Mouse (Mus musculus): Measurements from ENCODE around the gene Il9r.

The Il9r gene

DNA sequence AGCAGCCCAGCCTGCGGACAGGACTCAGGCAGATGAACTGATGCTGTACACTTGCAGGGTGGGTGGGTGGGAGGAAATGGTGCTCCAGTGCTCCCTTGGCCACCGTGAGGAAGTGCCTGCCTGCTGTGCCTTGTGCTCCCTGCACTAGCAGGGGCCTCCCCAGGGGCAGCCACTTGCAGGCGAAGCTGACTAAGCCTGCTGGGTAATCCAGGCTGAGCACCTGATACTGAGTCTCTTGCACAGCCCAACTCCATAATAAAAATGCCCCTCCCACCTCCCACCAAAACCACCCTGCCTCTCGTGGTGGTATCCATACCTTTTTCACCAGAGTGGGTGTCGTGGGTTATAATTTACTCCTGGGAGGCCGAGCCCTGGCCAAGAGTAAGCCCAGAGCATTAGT, 849 bp downstream of the Il9r start:
- DNase-seq (ENCODE audit: low read depth, low spot score) = no peak

DNA sequence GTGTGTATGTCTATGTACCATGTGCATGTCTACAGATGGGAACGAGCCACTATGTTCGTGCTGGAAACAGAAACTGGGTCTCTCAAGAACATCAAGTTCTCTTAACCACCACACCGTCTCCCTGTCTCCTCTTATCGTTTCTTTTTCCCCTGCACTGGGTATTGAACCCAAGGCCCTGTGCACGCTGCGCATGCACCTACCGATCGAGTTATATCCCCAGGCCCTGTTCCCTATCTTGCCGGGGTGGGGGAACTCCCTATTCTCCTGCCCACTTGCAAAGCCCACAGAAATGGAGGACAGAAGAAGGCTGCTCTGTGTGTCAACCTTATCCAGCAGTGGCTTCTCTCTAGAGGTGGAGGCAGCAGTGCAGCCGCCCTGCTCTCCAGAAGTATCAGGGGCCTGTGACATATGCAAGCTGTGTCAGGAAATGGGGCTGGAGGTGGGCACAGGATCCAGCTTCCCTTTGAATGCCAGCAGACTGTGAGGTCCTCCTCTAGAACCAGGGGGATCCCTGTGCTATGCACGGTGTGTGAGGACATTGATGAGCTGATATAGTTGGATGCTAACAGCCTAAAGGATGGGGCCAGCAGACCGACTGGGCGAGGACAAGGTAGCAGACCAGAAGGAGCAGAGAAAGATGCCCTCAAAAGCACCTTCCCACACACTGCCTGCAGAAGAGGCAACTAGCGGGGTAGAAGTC, 1.7 kb downstream of the Il9r start:
- DNase-seq (ENCODE audit: low read depth, low spot score) = no peak

DNA sequence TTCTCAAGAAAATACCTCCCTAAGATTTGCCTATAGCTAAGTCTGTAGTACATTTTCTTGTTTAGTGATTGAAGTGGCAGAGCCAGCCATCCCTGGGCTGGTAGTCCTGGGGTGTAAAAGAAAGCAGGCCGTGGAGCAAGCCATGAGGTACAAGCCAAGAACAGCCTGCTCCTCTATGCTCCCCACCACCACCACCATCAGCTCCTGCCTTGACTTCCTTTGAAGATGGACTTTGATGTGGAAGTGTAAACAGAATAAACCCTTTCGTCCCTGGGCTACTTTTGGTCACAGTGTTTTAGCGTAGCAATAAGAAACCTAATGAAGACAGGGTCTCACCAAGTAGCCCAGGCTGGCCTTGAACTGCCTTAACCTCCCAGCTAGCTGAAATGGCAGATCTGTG, 2.3 kb downstream of the Il9r start:
- DNase-seq (ENCODE audit: low read depth, low spot score) = no peak

DNA sequence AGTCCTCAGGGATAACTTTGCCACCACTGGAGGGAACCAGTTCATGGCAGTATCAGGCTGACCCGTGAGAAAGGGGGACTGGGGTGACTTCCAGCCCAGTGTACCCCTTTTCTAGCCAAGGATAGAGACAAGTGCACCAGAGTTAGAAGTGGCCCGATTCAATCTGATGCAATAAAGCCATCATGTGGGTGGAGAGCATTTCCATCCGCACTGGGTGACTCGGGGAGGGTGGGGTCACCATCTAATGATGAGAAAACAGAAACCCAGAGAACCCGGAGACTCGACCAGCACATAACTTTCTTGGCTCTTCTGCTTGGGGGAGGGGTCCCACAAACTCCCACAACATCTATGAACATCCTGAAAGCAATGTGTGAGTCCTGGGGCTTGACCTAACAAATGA, 3.4 kb downstream of the Il9r start:
- DNase-seq (ENCODE audit: low read depth, low spot score) = no peak

DNA sequence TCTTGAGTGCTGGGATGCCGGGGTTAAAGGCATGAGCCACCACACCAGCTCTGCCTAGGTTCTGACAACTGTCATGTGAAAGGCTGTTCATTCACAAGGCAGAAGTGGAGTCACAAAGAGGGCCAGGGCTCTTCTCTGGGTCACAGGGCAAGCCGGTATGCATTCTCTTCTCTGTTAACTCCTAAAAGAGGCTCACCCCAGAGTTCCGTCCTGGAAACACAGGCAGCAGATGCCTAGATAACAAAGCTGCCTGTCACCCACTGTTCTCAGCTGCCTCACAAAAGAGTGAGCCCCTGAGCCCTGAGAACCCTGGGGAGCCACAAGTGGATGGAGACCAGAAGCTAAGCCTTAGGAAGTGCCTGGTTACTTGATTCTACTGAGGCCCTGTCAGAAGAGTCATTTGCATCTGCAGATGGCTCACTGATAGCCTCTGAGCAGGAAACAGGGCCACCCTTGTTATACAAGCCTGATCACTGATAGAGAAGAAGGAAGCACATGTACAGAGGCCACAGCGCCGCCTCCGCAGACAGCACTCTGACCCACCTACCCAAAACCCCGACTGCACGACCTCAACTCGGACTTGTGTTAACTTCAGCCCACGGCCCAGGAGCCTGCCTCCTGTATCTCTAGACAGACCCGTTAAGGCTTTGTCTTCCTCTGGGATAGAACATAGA, 4.1 kb downstream of the Il9r start:
- no peak for DNase-seq (ENCODE audit: low read depth, low spot score)

DNA sequence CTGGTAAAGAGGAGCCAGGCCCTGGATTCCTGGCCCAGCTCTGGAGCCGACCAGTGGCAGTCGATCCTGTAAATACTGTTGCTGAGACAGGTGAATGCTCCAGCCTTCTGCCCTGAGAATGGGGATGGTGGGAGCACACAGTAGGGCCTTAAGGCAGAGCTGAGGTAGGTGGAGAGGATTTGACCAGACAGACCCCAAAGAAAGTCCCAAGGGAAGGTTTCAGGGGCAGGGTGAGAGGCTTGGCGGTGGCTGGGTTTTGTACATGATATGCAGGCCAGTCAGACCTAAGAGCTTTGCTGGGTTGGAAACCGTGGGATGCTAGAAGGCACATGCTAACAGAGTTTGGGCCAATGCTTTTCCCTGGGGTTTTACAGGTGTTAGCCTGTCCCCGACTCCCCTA, 5.5 kb downstream of the Il9r start:
- no peak for DNase-seq (ENCODE audit: low read depth, low spot score)

DNA sequence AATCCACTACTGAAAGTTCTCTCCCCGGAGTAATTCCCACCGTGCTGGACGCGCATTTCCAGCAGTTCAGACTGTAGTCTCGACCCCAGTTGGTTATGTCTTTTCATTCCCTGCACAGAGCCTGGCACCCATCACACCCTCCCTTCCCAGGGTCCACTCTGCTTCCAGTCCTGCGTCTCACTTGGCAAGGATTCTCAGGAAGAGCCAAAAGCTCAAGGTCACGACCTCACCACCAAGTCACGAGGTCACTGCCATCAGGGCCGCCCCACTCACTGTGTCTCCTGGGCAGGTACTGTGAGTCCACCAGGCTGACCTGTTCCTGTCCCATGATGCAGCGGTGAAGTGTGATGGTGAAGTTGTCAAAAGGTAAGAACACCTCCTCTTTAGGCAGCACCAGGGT, 6.0 kb downstream of the Il9r start:
- DNase-seq (ENCODE audit: low read depth, low spot score) = no peak

DNA sequence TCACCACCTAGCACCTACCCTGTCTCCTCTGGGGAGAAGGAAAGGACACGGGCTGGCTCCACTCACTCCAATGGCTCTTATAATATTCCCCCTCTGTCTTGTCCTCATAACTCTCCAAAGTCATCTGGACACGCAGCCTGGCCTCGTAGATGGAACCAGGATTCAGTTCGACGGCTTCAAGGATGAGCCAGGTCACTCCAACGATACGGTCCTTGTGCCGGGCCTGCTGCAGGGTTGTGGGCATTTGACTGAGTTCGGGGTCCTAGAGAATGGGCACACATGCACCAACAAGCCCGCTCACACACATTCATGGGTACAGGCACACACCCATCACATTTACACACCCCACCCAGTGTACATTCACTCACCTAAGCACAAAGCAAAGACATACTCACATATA, 6.9 kb downstream of the Il9r start:
- no peak for DNase-seq (ENCODE audit: low read depth, low spot score)

DNA sequence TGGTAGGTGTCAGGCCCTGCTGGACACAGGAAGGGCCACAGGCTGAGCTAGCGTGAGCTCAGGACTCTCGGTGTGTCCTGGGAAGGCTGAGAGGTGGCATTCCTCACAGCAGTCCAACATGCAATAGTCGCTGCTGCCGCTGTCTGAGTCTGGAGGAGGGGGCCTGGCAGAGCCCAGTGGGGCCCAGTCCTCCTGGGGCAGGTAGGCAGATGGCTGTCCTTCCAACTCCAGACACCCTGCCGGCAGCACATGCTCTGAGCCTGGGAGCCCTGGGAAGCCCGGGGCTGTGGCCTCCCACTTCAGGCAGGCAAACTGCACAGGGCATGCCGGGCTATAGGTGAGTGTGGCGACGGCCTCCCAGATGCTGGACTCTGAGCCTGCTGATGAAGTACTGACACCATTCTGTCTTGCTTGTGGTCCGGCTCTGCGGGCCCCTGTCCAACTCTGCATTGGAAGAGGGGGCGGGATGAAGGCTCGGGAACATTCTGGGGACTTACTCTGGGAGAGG, 9.4 kb downstream of the Il9r start:
- no peak for DNase-seq (ENCODE audit: low read depth, low spot score)

DNA sequence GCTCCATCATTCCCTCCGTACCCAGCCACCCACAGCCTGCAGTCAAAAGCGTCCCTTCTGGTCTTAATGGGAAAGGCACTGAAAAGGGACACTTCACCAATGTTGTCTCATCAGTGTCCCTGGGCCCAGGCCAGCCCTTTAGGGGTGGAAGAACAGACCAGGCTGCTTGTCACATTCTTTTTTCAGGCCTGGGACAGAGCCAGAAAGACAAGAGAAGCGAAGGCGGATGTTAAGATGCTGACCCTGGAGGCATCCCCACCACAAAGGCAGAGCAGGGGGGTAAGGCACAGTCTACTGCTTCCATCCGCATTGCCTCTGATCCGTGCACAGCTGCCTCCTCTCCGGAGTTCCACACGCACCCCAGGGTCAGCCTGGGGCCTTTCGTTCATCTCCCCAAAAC, 10.0 kb downstream of the Il9r start:
- no peak for DNase-seq (ENCODE audit: low read depth, low spot score)

DNA sequence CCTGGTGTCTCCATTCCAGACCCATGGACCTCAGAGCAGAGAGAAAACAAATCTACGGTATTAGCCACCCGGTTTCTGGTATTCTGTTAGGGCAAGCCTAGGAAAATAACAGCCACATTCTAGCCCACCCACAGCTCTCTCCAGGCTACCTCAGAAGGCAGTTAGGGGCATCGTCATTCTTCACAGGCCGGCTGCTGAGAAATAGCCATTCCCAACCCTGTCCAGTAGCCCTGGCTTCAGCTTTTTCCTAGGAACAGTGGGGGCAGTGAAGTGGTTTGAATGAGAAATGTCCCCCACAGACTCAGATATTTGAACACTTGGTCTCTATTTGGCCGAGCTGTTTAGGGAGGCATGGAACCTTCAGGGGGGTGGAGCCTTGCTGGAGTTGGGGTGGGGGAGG, 10.6 kb downstream of the Il9r start:
- DNase-seq (ENCODE audit: low read depth, low spot score) = no peak

DNA sequence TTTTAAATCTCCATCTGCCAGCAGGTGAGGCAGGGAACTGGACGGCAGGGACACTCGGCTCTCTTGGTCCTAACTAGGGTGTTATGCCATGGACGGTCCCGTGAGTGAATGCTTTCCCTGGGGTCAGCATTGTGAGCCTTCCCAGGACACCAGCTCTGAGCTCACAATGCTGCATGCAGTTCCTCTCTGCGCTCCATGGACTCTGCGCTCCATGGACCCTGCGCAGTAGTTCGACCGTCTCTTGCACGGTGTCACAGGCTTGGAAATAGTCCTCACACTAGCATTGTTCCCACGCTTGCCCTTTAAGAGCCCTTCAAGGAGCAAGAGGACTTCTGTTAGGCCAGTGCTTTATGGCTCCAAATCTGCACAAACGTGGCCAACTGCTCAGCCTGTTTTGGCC, 11.2 kb downstream of the Il9r start:
- no peak for DNase-seq (ENCODE audit: low read depth, low spot score)

DNA sequence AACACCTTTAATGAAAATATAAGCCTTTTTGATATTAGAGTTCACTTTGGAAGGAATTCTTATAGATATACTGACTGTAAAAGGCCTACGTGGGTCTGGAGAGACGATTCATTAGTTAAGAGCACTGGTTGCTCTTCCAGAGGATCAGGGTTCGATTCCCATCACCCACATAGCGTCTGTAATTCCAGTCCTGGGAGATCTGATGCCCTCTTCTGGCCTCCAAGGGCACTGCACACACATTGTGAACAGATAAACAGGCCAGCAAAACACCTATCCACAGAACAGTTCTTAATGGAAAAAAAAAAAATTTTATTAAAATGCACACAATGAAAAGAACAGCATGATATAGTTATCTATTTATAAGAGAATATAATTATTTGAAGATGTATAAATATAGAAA, 12.8 kb downstream of the Il9r start:
- no peak for DNase-seq (ENCODE audit: low read depth, low spot score)

DNA sequence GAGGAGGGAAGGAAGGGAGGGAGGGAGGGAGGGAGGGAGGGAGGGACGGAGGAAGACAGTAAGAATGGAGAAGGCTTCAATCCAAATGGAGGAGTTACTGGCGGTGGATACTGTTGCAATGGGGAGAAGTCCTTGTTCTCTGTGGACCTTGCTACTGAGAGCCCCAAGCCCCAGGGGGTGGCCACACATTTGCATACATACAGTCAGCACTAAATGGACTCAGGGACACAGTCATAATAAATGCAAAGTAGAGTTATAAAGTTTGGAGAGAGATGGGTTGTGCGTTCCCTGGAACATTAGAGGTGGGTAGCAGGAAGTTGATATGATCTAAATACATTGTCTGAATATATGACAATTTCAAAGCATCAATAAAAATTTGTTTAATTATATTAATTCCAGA, 14.0 kb downstream of the Il9r start:
- no peak for DNase-seq (ENCODE audit: low read depth, low spot score)

DNA sequence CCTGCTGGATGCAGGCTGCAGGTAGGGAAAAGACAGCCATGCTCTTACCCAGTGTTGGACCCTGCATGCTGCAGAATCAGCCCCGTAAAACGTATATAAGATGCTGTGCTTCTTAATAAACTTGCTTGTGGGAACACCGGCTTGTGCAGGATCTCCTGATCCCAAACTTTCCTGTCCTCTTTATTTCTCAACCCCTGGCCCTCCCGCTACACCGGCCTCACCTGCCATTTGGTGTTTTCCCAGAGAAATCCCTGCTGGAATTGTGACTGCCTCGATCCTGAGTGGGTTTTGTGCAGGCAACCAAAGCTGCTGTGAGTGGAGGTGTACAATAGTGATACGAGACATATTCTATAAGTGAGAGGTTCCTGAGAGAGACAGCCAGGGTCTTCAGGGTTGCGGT, 15.6 kb downstream of the Il9r start:
- DNase-seq (ENCODE audit: low read depth, low spot score) = no peak

DNA sequence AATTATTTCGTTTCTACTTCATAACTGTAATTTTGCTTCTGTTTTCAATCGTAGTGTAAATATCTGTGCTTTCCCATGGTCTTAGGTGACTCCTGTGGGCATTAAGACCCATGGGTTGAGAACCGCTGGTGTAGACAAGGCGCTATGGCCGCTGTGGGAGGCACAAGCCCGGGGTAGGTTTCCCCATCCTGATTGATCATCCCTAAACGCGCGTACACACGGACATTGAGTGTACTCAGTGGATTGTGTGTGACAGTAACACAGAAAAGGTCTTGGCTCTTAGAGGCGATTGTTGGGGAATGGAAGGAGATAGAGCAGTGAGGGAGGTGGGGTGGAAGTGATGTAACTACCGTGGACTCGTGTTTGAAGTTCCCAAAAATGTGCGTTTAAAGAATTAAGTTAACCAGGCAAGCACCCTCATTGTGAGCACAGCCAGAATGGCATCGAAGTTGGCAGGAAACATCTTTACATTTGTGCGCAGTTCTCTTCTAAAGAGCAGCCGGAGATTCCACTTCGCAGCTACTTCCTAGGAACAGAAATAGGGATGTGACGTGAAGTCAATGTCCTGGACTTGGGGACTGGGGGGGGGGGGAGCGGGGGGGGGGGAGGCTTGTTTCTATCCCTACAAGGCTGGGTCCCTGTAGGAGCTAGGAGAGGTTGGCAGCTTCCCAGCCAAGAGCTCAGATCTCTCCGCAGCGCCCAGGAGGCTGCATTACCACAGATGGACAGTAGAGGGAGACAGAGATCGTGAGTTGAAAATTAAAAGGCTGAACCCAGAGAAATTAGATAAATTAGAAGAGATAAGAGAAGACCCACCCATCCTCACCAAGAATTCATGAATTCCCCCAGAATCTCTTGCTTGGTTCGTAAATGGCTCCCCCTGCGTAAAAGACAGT, 17.9 kb downstream of the Il9r start:
- DNase-seq (ENCODE audit: low read depth, low spot score) = peak; percentile 52

DNA sequence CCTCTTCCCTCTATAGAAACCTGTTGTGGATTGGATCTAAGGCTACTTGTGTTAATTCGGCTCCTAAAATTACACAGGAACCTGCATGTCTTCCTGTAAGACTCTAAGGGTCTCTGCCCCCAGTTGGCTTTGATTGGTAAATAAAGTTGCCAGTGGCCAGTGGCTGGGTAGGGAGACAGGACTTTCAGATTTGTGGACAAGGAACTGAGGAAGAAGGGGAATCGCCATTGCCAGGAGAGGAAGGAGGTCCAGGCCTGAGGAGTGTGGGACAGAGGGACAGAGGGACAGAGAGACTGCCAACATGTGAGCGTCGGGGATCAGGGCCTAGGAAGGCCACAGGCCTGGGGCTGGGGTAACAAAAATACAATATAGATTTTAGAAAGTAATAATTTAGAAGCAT, 18.8 kb downstream of the Il9r start:
- no peak for DNase-seq (ENCODE audit: low read depth, low spot score)

DNA sequence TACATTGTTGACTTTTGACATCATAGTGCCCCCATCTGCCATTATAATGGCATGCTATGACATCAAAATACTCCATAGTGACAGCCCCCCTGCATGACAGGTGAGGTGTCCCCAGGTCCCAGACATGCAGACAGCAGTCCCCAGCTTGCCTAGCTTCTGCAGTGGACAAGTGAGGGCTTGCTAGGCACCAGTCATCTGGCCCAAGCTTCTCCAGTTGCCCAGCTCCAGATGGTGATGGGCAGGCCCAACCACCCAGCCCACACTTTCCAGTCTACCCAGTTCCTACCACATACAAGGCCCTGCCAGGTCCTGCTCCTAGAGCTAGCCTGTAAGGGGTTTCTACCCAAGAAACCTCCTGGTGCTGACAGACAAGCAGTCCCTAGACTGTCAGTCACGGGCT, 21.6 kb downstream of the Il9r start:
- DNase-seq (ENCODE audit: low read depth, low spot score) = no peak

DNA sequence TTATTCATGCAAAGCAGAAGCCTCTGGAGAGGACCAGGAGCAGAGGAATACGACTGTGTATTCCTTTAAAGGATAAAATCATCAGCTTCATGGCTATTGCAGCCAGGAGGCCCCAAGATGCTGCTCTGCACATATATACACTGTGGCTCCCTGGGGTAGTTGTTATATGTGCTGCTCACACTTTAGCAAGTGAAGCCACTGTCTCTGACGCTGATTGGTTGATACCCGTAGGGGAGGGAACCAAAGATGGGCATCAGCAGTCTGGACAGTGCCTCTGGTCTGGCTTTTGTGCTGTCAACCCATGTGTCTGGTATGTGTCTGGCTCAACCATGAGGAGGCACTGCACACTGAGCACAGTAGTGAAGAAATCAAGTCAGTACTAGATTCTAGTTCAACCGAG, 33.4 kb downstream of the Il9r start:
- no peak for DNase-seq (ENCODE audit: low read depth, low spot score)

DNA sequence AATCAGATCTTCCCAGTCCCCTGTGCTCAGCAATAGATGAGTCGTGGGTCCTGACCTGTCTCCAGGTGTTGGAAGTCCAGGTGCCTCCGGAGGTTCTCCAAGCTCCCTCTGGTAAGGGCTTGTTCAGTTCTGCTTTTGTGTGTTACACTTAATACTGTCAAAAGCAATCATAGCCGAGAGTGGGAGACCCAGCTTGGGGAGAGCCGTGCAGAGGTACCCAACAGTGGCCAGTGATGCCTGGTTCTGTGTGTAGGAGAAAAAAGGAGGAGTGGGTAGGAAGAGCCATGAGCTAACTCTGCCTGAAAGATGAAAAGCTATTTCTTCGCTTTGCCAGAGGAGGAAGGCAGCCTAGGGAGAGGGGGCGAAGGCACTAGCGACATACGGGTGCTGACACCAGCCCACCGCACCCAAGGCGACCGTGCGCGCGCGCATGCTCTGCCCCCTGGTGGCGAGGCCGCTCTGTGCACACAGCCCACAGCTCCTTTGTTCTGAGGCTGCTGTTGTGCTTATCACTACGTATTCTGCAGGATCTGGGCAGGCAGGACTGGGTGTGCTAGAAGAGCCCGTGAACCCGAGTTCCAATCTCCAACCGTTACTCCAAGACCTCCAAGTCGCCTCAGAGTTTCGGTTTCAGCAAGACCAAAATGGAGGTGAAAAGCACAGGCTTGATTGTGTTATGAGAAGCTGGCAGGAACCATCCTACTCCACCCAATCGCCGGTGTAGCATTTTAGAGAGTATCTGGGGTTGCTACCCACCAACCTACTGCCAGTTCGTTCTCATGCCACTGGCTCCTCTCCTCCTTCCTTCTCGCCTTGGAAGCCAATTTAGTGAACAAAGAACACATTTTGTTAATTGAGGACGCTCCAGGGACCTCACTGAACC, 37.9 kb downstream of the Il9r start:
- peak; percentile 77 for DNase-seq (ENCODE audit: low read depth, low spot score)

DNA sequence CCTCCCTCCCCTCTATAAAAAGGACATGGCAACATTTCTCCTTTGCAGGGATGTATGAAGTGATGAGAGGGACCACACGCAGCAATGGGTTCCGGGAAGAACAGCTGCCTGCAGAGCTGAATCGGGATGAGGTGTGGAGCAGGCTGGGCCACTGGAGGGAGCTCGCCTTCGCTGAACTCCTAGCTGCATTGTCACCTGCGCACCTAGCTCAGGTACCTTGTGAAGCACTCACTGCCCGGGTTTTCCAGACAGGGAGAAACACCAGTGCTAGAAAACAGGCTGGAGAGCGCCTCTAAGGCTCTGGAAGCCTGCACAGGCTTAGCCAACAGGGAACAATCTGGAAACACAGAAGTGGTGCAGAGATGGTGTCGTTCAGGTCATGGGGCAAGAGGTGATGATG, 38.6 kb downstream of the Il9r start:
- DNase-seq (ENCODE audit: low read depth, low spot score) = no peak

DNA sequence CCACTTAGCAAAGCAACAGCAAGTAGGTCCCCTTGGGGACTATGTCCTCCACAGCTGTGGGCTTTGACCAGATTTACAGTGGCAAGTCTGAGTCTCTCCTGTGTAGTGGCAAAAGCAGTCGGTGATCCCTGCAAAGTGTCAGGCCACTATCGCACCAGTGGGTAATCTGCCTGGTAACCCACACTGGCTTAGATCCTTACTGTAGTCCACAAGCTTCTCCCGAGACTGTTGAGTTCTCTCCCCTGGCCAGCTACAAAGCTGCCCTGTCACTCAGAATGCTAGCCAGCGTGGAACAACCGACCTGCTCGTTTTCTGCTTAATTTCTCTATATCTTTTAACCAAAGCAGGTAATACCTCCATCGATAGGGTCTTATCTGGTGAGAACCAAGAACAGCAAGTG, 39.7 kb downstream of the Il9r start:
- DNase-seq (ENCODE audit: low read depth, low spot score) = no peak
